ENCODE assay signal across 9 mouse cellular contexts in genomic region chr13:67610108-67610507, GRCm38 (mm10). TPM values are rescaled to one million over a fixed set of nuclear protein-coding genes. Genes with fewer than 3 reads are reported as not detected.
DNase-seq lines count a peak whose midpoint lies in the region; ATAC-seq and TF ChIP-seq lines count a peak whose summit lies in the region.
"Had no signal": no experiment of that assay in that cellular context is flagged by ENCODE, and none has a peak within 500 bp of the region (broad histone marks: within the 10 kb centered on the region; RNA-seq: fewer than 3 reads in every experiment).

No protein-coding gene starts in this region.

- no peak for TF ChIP-seq POLR2A in brain, embryonic 14.5 days (IDR thresholded peaks at IDR 0.05; ENCODE audit: borderline replicate concordance, extremely low read depth, insufficient read depth, insufficient read length, poor library complexity, severe bottlenecking)

- H3K27ac ChIP-seq in heart, embryonic 13.5 days (replicated peaks), result no peak overlapping the region
- no peak overlapping the region for H3K27ac ChIP-seq in midbrain, embryonic 10.5 days (replicated peaks)
- no peak overlapping the region for H3K27ac ChIP-seq in midbrain, embryonic 13.5 days
- no peak overlapping the region for H3K27ac ChIP-seq in forebrain, embryonic 12.5 days

- peaks cover 8% of the 10 kb centered on the region for H3K4me1 ChIP-seq in heart, embryonic 13.5 days
- H3K4me1 ChIP-seq in midbrain, embryonic 10.5 days, result peaks cover 5% of the 10 kb centered on the region
- peaks cover 7% of the 10 kb centered on the region for H3K4me1 ChIP-seq in midbrain, embryonic 13.5 days (replicated peaks)
- H3K4me1 ChIP-seq in forebrain, embryonic 12.5 days, result peaks cover 4% of the 10 kb centered on the region

- no peak for ATAC-seq in heart, embryonic 13.5 days (ENCODE audit: extremely low read depth, insufficient number of reproducible peaks, low FRiP score, low TSS enrichment)
- ATAC-seq in midbrain, embryonic 13.5 days, result no peak
- no peak for ATAC-seq in forebrain, embryonic 12.5 days (ENCODE audit: low FRiP score)

- H3K36me3 ChIP-seq in heart, embryonic 13.5 days, result peaks cover 4% of the 10 kb centered on the region; the same call in 1 of the 2 replicates
- 0 out of 2 replicates have a peak, but pooled peaks cover 5% of the 10 kb centered on the region for H3K36me3 ChIP-seq in midbrain, embryonic 10.5 days
- no peaks in the 10 kb centered on the region; the same call in 1 of the 2 replicates for H3K36me3 ChIP-seq in midbrain, embryonic 13.5 days
- H3K36me3 ChIP-seq in forebrain, embryonic 12.5 days (replicated peaks), result no peaks in the 10 kb centered on the region

- 76% methylated on average over 4 of the region's 4 CpGs for WGBS in heart, embryonic 13.5 days
- 93% methylated on average over 4 of the region's 4 CpGs for WGBS in midbrain, embryonic 10.5 days
- 89% methylated on average over 4 of the region's 4 CpGs for WGBS in midbrain, embryonic 13.5 days
- 92% methylated on average over 4 of the region's 4 CpGs for WGBS in forebrain, embryonic 12.5 days

- H3K4me2 ChIP-seq in heart, embryonic 13.5 days, result peak overlapping the region; percentile 74
- H3K4me2 ChIP-seq in midbrain, embryonic 13.5 days (replicated peaks), result no peak overlapping the region
- no peak overlapping the region for H3K4me2 ChIP-seq in forebrain, embryonic 12.5 days

- no peaks in the 10 kb centered on the region for H3K27me3 ChIP-seq in heart, embryonic 13.5 days (replicated peaks)
- H3K27me3 ChIP-seq in midbrain, embryonic 10.5 days (ENCODE audit: low read depth, poor library complexity, severe bottlenecking), result no peaks in the 10 kb centered on the region
- H3K27me3 ChIP-seq in midbrain, embryonic 13.5 days, result no peaks in the 10 kb centered on the region
- H3K27me3 ChIP-seq in forebrain, embryonic 12.5 days, result no peaks in the 10 kb centered on the region

- intact Hi-C loops in heart, postnatal 36 days (cut with DNase I), result no loop called here

- TF ChIP-seq CTCF in brain, embryonic 14.5 days (IDR thresholded peaks at IDR 0.05; ENCODE audit: borderline replicate concordance, extremely low read depth, insufficient read depth, insufficient read length), result no peak

- no peak for DNase-seq in heart, postnatal 36 days
- no peak for DNase-seq in midbrain, embryonic 10.5 days (ENCODE audit: low spot score)
- DNase-seq in brain, embryonic 14.5 days (ENCODE audit: low read depth), result peak; percentile 1
- DNase-seq in naive thymus-derived CD4-positive, alpha-beta T cell, adult 2 months (ENCODE audit: low read depth), result peak; percentile 36
- DNase-seq in thymus, postnatal 10 days (ENCODE audit: low spot score in 2 of 2), result no peak

- H3K9ac ChIP-seq in heart, embryonic 13.5 days, result no peak overlapping the region
- H3K9ac ChIP-seq in midbrain, embryonic 13.5 days (replicated peaks), result no peak overlapping the region
- no peak overlapping the region for H3K9ac ChIP-seq in forebrain, embryonic 12.5 days

- H3K4me3 ChIP-seq in heart, embryonic 13.5 days, result peak overlapping the region; percentile 89
- peak overlapping the region; percentile 74; the same call in 1 of the 2 replicates for H3K4me3 ChIP-seq in midbrain, embryonic 10.5 days
- H3K4me3 ChIP-seq in midbrain, embryonic 13.5 days (replicated peaks), result no peak overlapping the region
- H3K4me3 ChIP-seq in forebrain, embryonic 12.5 days (replicated peaks), result no peak overlapping the region

- H3K9me3 ChIP-seq in heart, embryonic 13.5 days, result peaks cover 10% of the 10 kb centered on the region; the same call in 1 of the 2 replicates
- peaks cover 13% of the 10 kb centered on the region; the same call in 1 of the 2 replicates for H3K9me3 ChIP-seq in midbrain, embryonic 10.5 days (replicated peaks)
- H3K9me3 ChIP-seq in midbrain, embryonic 13.5 days, result 0 out of 2 replicates have a peak, but pooled peaks cover 4% of the 10 kb centered on the region
- H3K9me3 ChIP-seq in forebrain, embryonic 12.5 days, result no peaks in the 10 kb centered on the region; the same call in 1 of the 2 replicates

RNA-seq across cellular contexts. Expression of gene Zfp729b, which starts 0.6 kb away (rescaled TPM):
- polyA plus RNA-seq in heart, embryonic 13.5 days (2015; fragmentation: Nextera tagmentation; extraction: Ambion mirVana), result 2.1 and 2.3 TPM in 2 replicates
- total RNA-seq in heart, postnatal 36 days (2021), result 1 to 10 TPM; 3.8 to 5.2 TPM
- 3.2 and 3.7 TPM in 2 replicates for polyA plus RNA-seq in midbrain, embryonic 10.5 days (2016; fragmentation: Nextera tagmentation; extraction: Ambion mirVana)
- 4.5 and 4.6 TPM in 2 replicates for polyA plus RNA-seq in midbrain, embryonic 13.5 days (2015; fragmentation: Nextera tagmentation; extraction: Ambion mirVana)
- polyA plus RNA-seq in brain, embryonic 14.5 days (2012; rRNA removed), result 2.7 and 3.3 TPM in 2 replicates
- polyA plus RNA-seq in forebrain, embryonic 12.5 days (2016; fragmentation: Nextera tagmentation; extraction: Ambion mirVana), result 4.8 and 5.3 TPM in 2 replicates

RNA-seq across cellular contexts. Expression of gene Gm49345, which starts 27.5 kb away (rescaled TPM):
- polyA plus RNA-seq in heart, embryonic 13.5 days (2015; fragmentation: Nextera tagmentation; extraction: Ambion mirVana), result 0.29 TPM in 1 of 2 replicates, not detected in the other
- total RNA-seq in heart, postnatal 36 days (2021), result under 1 TPM; 0.81 to 0.83 TPM
- not detected in 2 replicates for polyA plus RNA-seq in midbrain, embryonic 10.5 days (2016; fragmentation: Nextera tagmentation; extraction: Ambion mirVana)
- not detected in 2 replicates for polyA plus RNA-seq in midbrain, embryonic 13.5 days (2015; fragmentation: Nextera tagmentation; extraction: Ambion mirVana)
- not detected in 2 replicates for polyA plus RNA-seq in brain, embryonic 14.5 days (2012; rRNA removed)
- polyA plus RNA-seq in forebrain, embryonic 12.5 days (2016; fragmentation: Nextera tagmentation; extraction: Ambion mirVana), result 0.49 TPM in 1 of 2 replicates, not detected in the other
- polyA plus RNA-seq: neural tube, embryonic 11.5 days had no signal

RNA-seq across cellular contexts. Expression of gene Zfp729a, which starts 27.5 kb away (rescaled TPM):
- 1.1 and 1.8 TPM in 2 replicates for polyA plus RNA-seq in heart, embryonic 13.5 days (2015; fragmentation: Nextera tagmentation; extraction: Ambion mirVana)
- total RNA-seq in heart, postnatal 36 days (2021), result 1 to 10 TPM; 3.3 to 4.2 TPM
- polyA plus RNA-seq in midbrain, embryonic 10.5 days (2016; fragmentation: Nextera tagmentation; extraction: Ambion mirVana), result 2.2 and 3.3 TPM in 2 replicates
- polyA plus RNA-seq in midbrain, embryonic 13.5 days (2015; fragmentation: Nextera tagmentation; extraction: Ambion mirVana), result 3.3 and 3.7 TPM in 2 replicates
- polyA plus RNA-seq in brain, embryonic 14.5 days (2012; rRNA removed), result 3.6 and 4.3 TPM in 2 replicates
- polyA plus RNA-seq in forebrain, embryonic 12.5 days (2016; fragmentation: Nextera tagmentation; extraction: Ambion mirVana), result 3.4 and 3.8 TPM in 2 replicates

RNA-seq across cellular contexts. Expression of gene Zfp748, which starts 56.5 kb away (rescaled TPM):
- polyA plus RNA-seq in heart, embryonic 13.5 days (2015; fragmentation: Nextera tagmentation; extraction: Ambion mirVana), result 5.7 and 7.3 TPM in 2 replicates
- 1 to 10 TPM; 3.5 to 4.1 TPM for total RNA-seq in heart, postnatal 36 days (2021)
- polyA plus RNA-seq in midbrain, embryonic 10.5 days (2016; fragmentation: Nextera tagmentation; extraction: Ambion mirVana), result 17.7 and 19.0 TPM in 2 replicates
- 16.2 and 17.1 TPM in 2 replicates for polyA plus RNA-seq in midbrain, embryonic 13.5 days (2015; fragmentation: Nextera tagmentation; extraction: Ambion mirVana)
- polyA plus RNA-seq in brain, embryonic 14.5 days (2012; rRNA removed), result 8.5 and 9.0 TPM in 2 replicates
- 15.7 and 16.6 TPM in 2 replicates for polyA plus RNA-seq in forebrain, embryonic 12.5 days (2016; fragmentation: Nextera tagmentation; extraction: Ambion mirVana)

Comparison
In these comparisons a context has a peak if more than half of its experiments do, and no peak if none do; other contexts are left out.
1. H3K4me3 ChIP-seq: peak in heart, embryonic 13.5 days (single experiment) and midbrain, embryonic 10.5 days (single experiment); none in midbrain, embryonic 13.5 days (single experiment) and forebrain, embryonic 12.5 days (single experiment).
2. DNase-seq: peak in brain, embryonic 14.5 days (single experiment) and naive thymus-derived CD4-positive, alpha-beta T cell, adult 2 months (single experiment); none in heart, postnatal 36 days (0 of 2), midbrain, embryonic 10.5 days (single experiment) and thymus, postnatal 10 days (0 of 2).